Mouse (Mus musculus) E14TG2a.4 (cell line): Measurements from ENCODE around the gene 2810408A11Rik.

Experiments used
- CTCF ChIP-seq: conservative IDR thresholded peaks from 2 replicates; pipeline ENCODE4 v1.5.1; 2014; ENCODE audit warnings: low read length
- NANOG ChIP-seq: IDR thresholded peaks from 2 replicates; pipeline ENCODE4 v1.6.1; 2014; ENCODE audit warnings: borderline replicate concordance, low read length, mixed read lengths
- POU5F1 ChIP-seq: IDR thresholded peaks from 2 replicates; pipeline ENCODE4 v1.6.1; 2014; ENCODE audit warnings: low read length, borderline replicate concordance

DNA sequence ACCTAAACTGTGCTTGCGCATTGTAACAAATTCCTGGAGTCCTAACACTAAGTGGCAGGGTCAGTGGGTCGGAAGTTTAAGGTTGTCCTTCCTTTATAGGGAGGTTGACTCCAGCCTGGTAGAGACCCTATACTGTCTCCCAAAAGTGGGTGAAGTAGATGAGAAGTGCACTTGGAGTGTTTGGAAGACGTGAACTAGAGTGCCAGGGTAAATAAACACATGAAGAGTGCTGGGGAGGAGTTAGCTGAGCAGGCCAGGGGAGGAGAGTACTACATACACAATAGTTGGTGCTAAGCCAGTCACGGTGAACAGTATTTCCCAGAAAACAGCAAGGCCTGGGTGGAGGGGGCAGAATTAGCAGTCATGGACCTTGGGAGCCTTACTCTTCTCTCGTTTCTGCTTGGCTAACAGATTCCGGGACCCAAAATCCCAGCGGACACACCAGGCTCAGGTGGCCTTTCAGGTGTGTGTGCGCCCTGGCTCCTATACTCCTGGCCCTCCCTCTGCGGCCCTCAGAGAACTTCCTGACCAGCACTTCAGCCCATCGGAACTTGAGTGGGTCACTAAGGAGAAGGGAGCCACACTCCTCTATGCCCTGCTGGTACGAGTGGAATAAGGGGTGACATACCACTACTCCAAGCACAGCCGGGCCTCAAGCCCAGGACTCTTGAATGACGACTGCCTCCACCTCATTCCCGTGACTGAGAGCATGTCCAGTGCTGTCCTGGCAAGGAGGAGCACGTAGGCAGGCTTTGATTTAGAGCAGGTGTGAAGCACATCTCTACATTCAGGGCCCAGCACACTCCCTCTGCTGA is 12.1 kb upstream of the 2810408A11Rik start:
- no peak for TF ChIP-seq CTCF
- no peak for TF ChIP-seq NANOG
- TF ChIP-seq POU5F1, result no peak
